Mouse (Mus musculus) liver, embryonic 16.5 days (tissue): ENCODE results near the gene Naip1. TPM values are rescaled to one million over a fixed set of nuclear protein-coding genes. Genes with fewer than 3 reads are reported as not detected.
"Not testable (repeated sequence)": the region's sequence is repeated elsewhere in the genome, so short reads cannot be mapped to it uniquely, and the experiment has no call there.

Source experiments
- ATAC-seq: fragments of 200-750 bp; cut with Nextera tagmentation; 2 replicates; pipeline ENCODE4 v1.8.0; 2017; ENCODE audit warnings: low read depth, mild to moderate bottlenecking, moderate number of reproducible peaks, moderate library complexity
- H3K27ac ChIP-seq: fragments of 300-500 bp; sonication (generic); 2 replicates; pipeline ENCODE4 v1.5.1; 2014; ENCODE audit warnings: mild to moderate bottlenecking, low read length
- H3K27me3 ChIP-seq: fragments of 300-500 bp; sonication (generic); 2 replicates; pipeline ENCODE4 v1.6.1; 2014; ENCODE audit warnings: low read depth, low read length, mixed read lengths; ENCODE audit not compliant: control insufficient read depth, insufficient read depth
- H3K36me3 ChIP-seq: fragments of 300-500 bp; sonication (generic); 2 replicates; pipeline ENCODE4 v1.6.1; 2014; ENCODE audit warnings: mild to moderate bottlenecking; ENCODE audit not compliant: control insufficient read depth, insufficient read depth
- H3K4me1 ChIP-seq: fragments of 300-500 bp; sonication (generic); 2 replicates; pipeline ENCODE4 v1.6.1; 2014; ENCODE audit warnings: low read depth, low read length, mixed read lengths; ENCODE audit not compliant: control insufficient read depth
- H3K4me2 ChIP-seq: fragments of 300-500 bp; sonication (generic); 2 replicates; pipeline ENCODE4 v1.6.1; 2014; ENCODE audit warnings: low read depth, low read length, mixed read lengths
- H3K4me3 ChIP-seq: fragments of 300-500 bp; sonication (generic); 2 replicates; pipeline ENCODE4 v1.5.1; 2014; ENCODE audit warnings: low read depth, mild to moderate bottlenecking, low read length
- H3K9ac ChIP-seq: fragments of 300-500 bp; sonication (generic); 2 replicates; pipeline ENCODE4 v1.6.1; 2014; ENCODE audit warnings: low read depth, low read length
- H3K9me3 ChIP-seq: fragments of 300-500 bp; sonication (generic); replicated peaks from 2 replicates; pipeline ENCODE4 v1.6.1; 2016; ENCODE audit warnings: low read length; ENCODE audit not compliant: control insufficient read depth
- WGBS: fragments of 180-500 bp; shearing (Covaris S2); extraction: QIAGEN DNeasy Blood & Tissue Kit; methylation state at CpG from one replicate; pipeline ENCODE4 v1.1.7; 2014; ENCODE audit not compliant: insufficient replicate concordance; 5-methylcytosine and 5-hydroxymethylcytosine counted together
- polyA plus RNA-seq: library from polyadenylated mRNA; unstranded; fragments of >200 nt; fragmentation: Nextera tagmentation; extraction: Ambion mirVana; gene quantifications from 2 replicates; pipeline ENCODE4 v1.2.1, GENCODE M21; 2015

The Naip1 gene
- polyA plus RNA-seq, 1 experiment from 2014 or later, result 0.08 TPM

GRCm38 (mm10) chr13:100463527-100464222, 11.0 kb upstream of the Naip1 start:
- ATAC-seq, result peak; percentile 81
- WGBS, result 42% methylated on average over 2 of the region's 2 CpGs
- no peak overlapping the region for H3K4me3 ChIP-seq
- H3K36me3 ChIP-seq, result peaks cover 12% of the 10 kb centered on the region; the same call in 1 of the 2 replicates
- H3K27ac ChIP-seq, result no peak overlapping the region
- peaks cover 8% of the 10 kb centered on the region for H3K4me1 ChIP-seq
- H3K4me2 ChIP-seq, result peak overlapping the region; percentile 12; the same call in 1 of the 2 replicates
- no peak overlapping the region for H3K9ac ChIP-seq
- no peaks in the 10 kb centered on the region for H3K9me3 ChIP-seq
- H3K27me3 ChIP-seq, result no peaks in the 10 kb centered on the region

GRCm38 (mm10) chr13:100461336-100461735, 8.7 kb upstream of the Naip1 start:
- H3K27ac ChIP-seq, result no peak overlapping the region
- H3K4me3 ChIP-seq, result no peak overlapping the region
- H3K4me2 ChIP-seq, result no peak overlapping the region
- H3K9me3 ChIP-seq, result no peaks in the 10 kb centered on the region
- 68% methylated on average over 3 of the region's 3 CpGs for WGBS
- peaks cover 8% of the 10 kb centered on the region for H3K4me1 ChIP-seq
- H3K27me3 ChIP-seq, result no peaks in the 10 kb centered on the region
- ATAC-seq, result no peak
- H3K36me3 ChIP-seq, result peaks cover 3% of the 10 kb centered on the region; the same call in 1 of the 2 replicates
- H3K9ac ChIP-seq, result no peak overlapping the region

- H3K27ac ChIP-seq, result no peak overlapping the region
- H3K4me3 ChIP-seq, result no peak overlapping the region
- H3K4me1 ChIP-seq, result no peaks in the 10 kb centered on the region
- ATAC-seq, result no peak
- H3K27me3 ChIP-seq, result no peaks in the 10 kb centered on the region
- 27% methylated on average over 1 of the region's 1 CpGs for WGBS
- H3K9ac ChIP-seq, result no peak overlapping the region
- no peaks in the 10 kb centered on the region for H3K9me3 ChIP-seq
- H3K36me3 ChIP-seq, result no peaks in the 10 kb centered on the region
- H3K4me2 ChIP-seq, result no peak overlapping the region
Measured at GRCm38 (mm10) chr13:100449495-100449894, 3.2 kb downstream of the Naip1 start.

- Histone ChIP-seq H3K27me3 (no peaks in the 10 kb centered on the region), H3K4me2 (no peak overlapping the region), H3K9ac (no peak overlapping the region), H3K4me1 (no peaks in the 10 kb centered on the region), H3K27ac (no peak overlapping the region), H3K36me3 (no peaks in the 10 kb centered on the region), H3K9me3 (no peaks in the 10 kb centered on the region), H3K4me3 (no peak overlapping the region)
- no peak for ATAC-seq
- 34% methylated on average over 3 of the region's 3 CpGs for WGBS
Measured at GRCm38 (mm10) chr13:100440116-100440515, 12.6 kb downstream of the Naip1 start.

GRCm38 (mm10) chr13:100438701-100439100, 14.0 kb downstream of the Naip1 start:
- no peak overlapping the region for H3K9ac ChIP-seq
- H3K4me3 ChIP-seq, result no peak overlapping the region
- 18% methylated on average over 1 of the region's 1 CpGs for WGBS
- no peaks in the 10 kb centered on the region for H3K27me3 ChIP-seq
- no peak overlapping the region for H3K4me2 ChIP-seq
- ATAC-seq, result no peak
- H3K9me3 ChIP-seq, result no peaks in the 10 kb centered on the region
- H3K4me1 ChIP-seq, result no peaks in the 10 kb centered on the region
- no peaks in the 10 kb centered on the region for H3K36me3 ChIP-seq
- H3K27ac ChIP-seq, result no peak overlapping the region

- no peak overlapping the region for H3K9ac ChIP-seq
- H3K9me3 ChIP-seq, result no peaks in the 10 kb centered on the region
- 37% methylated on average over 3 of the region's 3 CpGs for WGBS
- no peak overlapping the region for H3K4me3 ChIP-seq
- no peak for ATAC-seq
- no peaks in the 10 kb centered on the region for H3K4me1 ChIP-seq
- no peaks in the 10 kb centered on the region for H3K27me3 ChIP-seq
- H3K4me2 ChIP-seq, result no peak overlapping the region
- H3K36me3 ChIP-seq, result no peaks in the 10 kb centered on the region
- H3K27ac ChIP-seq, result no peak overlapping the region
Measured at GRCm38 (mm10) chr13:100437322-100437825, 15.3 kb downstream of the Naip1 start.

GRCm38 (mm10) chr13:100436556-100437163, 16.0 kb downstream of the Naip1 start:
- not testable (repeated sequence) for H3K36me3 ChIP-seq, H3K9ac ChIP-seq, H3K4me2 ChIP-seq, H3K4me3 ChIP-seq, H3K9me3 ChIP-seq, H3K27me3 ChIP-seq, H3K4me1 ChIP-seq, H3K27ac ChIP-seq, ATAC-seq
- 42% methylated on average over 1 of the region's 1 CpGs for WGBS

- ATAC-seq, H3K4me1 ChIP-seq, H3K9me3 ChIP-seq, H3K27me3 ChIP-seq, H3K4me2 ChIP-seq, H3K4me3 ChIP-seq, H3K36me3 ChIP-seq, H3K27ac ChIP-seq, H3K9ac ChIP-seq: not testable (repeated sequence)
- 70% methylated on average over 7 of the region's 7 CpGs for WGBS
Measured at GRCm38 (mm10) chr13:100419958-100420357, 32.7 kb downstream of the Naip1 start.

GRCm38 (mm10) chr13:100414428-100414827, 38.2 kb downstream of the Naip1 start:
- Histone ChIP-seq H3K4me3 (no peak overlapping the region), H3K4me1 (no peaks in the 10 kb centered on the region), H3K9me3 (no peaks in the 10 kb centered on the region; the same call in 1 of the 2 replicates), H3K27ac (no peak overlapping the region), H3K36me3 (no peaks in the 10 kb centered on the region), H3K9ac (no peak overlapping the region), H3K27me3 (no peaks in the 10 kb centered on the region), H3K4me2 (no peak overlapping the region)
- no peak for ATAC-seq
- 53% methylated on average over 1 of the region's 1 CpGs for WGBS
